Mouse (Mus musculus): Measurements from ENCODE around the gene Cnot6l.

DNA sequence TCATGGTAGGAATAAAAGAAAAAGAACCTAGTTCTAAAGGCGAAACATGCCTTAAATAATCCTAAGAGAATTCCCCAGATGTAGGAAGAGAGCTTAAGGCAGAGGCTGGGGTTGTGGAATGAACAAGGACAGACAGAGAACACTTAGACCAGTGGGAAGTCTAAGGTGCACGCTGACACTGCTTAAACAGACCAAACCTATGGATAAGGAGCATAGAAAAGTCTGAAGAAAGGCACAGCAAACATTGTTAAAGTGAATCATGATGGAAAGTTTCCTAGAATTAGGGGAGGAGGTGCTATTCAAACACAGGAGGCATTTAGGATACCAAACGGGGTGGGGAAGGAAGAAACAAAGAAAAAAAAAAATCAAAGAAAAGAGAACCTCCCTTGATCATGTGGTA is 49.0 kb downstream of the Cnot6l start:
- no peak for TF ChIP-seq CTCF (IDR thresholded peaks at IDR 0.05; ENCODE audit: borderline replicate concordance, extremely low read depth, insufficient read depth, insufficient read length)
- TF ChIP-seq POLR2A (IDR thresholded peaks at IDR 0.05; ENCODE audit: borderline replicate concordance, extremely low read depth, insufficient read depth, insufficient read length, poor library complexity, severe bottlenecking) = no peak
